Mouse (Mus musculus) ES-E14 (cell line): ENCODE results near the gene Ywhag.

ENCODE experiments used
- CHD2 ChIP-seq: IDR thresholded peaks from 2 replicates; pipeline ENCODE4 v1.6.1; 2014; ENCODE audit warnings: mild to moderate bottlenecking, low read depth, low read length, inconsistent platforms
- HCFC1 ChIP-seq: IDR thresholded peaks from 2 replicates; pipeline ENCODE4 v1.6.1; 2012; ENCODE audit warnings: low read length, inconsistent platforms, borderline replicate concordance; ENCODE audit not compliant: insufficient read depth
- MAFK ChIP-seq: IDR thresholded peaks from 2 replicates; pipeline ENCODE4 v1.6.1; 2014; ENCODE audit warnings: mild to moderate bottlenecking, low read depth, low read length, inconsistent platforms; ENCODE audit not compliant: insufficient read depth
- ZC3H11A ChIP-seq: IDR thresholded peaks from 2 replicates; pipeline ENCODE4 v1.6.1; 2012; ENCODE audit warnings: low read depth, mild to moderate bottlenecking, inconsistent platforms, low read length, borderline replicate concordance

GRCm38 (mm10) chr5:135899833-135900232 lies 34.6 kb downstream of the Ywhag start:
- TF ChIP-seq MAFK (no peak), CHD2 (no peak), ZC3H11A (no peak), HCFC1 (no peak)
